Mouse (Mus musculus) small intestine, adult 2 months (tissue): ENCODE results near the gene Gdf15. TPM values are rescaled to one million over a fixed set of nuclear protein-coding genes. Genes with fewer than 3 reads are reported as not detected.

Source experiments
- H3K27ac ChIP-seq: fragments of 200-500 bp; 2 replicates; pipeline ENCODE4 v1.5.1; 2012; ENCODE audit warnings: low read depth, low read length, control low read depth, inconsistent platforms; ENCODE audit not compliant: insufficient read depth
- H3K27me3 ChIP-seq: fragments of 200-500 bp; 2 replicates; pipeline ENCODE4 v1.6.1; 2012; ENCODE audit warnings: mild to moderate bottlenecking, moderate library complexity, low read length, inconsistent platforms; ENCODE audit not compliant: control insufficient read depth, insufficient read depth
- H3K36me3 ChIP-seq: fragments of 200-500 bp; 2 replicates; pipeline ENCODE4 v1.6.1; 2012; ENCODE audit warnings: mild to moderate bottlenecking, low read length, control low read depth, inconsistent platforms; ENCODE audit not compliant: control insufficient read depth, insufficient read depth
- H3K4me1 ChIP-seq: fragments of 200-500 bp; 2 replicates; pipeline ENCODE4 v1.6.1; 2012; ENCODE audit warnings: low read length, inconsistent platforms, mixed read lengths; ENCODE audit not compliant: control insufficient read depth, insufficient read depth, insufficient read length
- H3K4me3 ChIP-seq: fragments of 200-500 bp; 2 replicates; pipeline ENCODE4 v1.5.1; 2012; ENCODE audit warnings: low read depth, mild to moderate bottlenecking, control low read depth, inconsistent platforms, low read length, moderate library complexity
- CTCF ChIP-seq: fragments of 200-500 bp; IDR thresholded peaks from 2 replicates; pipeline ENCODE4 v1.5.1; 2012; ENCODE audit warnings: low read depth, mild to moderate bottlenecking, control low read depth, inconsistent platforms, low read length, moderate library complexity, mixed read lengths; ENCODE audit not compliant: insufficient replicate concordance, insufficient read length; ENCODE audit errors: extremely low read depth
- POLR2A ChIP-seq: fragments of 200-500 bp; IDR thresholded peaks from 2 replicates; pipeline ENCODE4 v1.6.1; 2012; ENCODE audit warnings: low read depth, mild to moderate bottlenecking, control low read depth, inconsistent platforms, low read length, moderate library complexity
- WGBS: fragments of 180-500 bp; shearing (Covaris S2); methylation state at CpG from one replicate; pipeline ENCODE4 v1.1.7; 2018; 5-methylcytosine and 5-hydroxymethylcytosine counted together
- polyA plus RNA-seq: library from polyadenylated mRNA; depleted of rRNA; stranded (reverse); fragments of >200 nt; gene quantifications from 2 replicates; pipeline ENCODE4 v1.2.3, GENCODE M21; 2012

Gdf15 gene
- polyA plus RNA-seq, 1 experiment, result 6.7 TPM

- no peaks in the 10 kb centered on the region for H3K36me3 ChIP-seq
- H3K27ac ChIP-seq, result no peak overlapping the region
- H3K4me3 ChIP-seq, result no peak overlapping the region
- H3K27me3 ChIP-seq, result no peaks in the 10 kb centered on the region
- WGBS, result 67% methylated on average over 3 of the region's 3 CpGs
- peaks cover 21% of the 10 kb centered on the region for H3K4me1 ChIP-seq
- TF ChIP-seq POLR2A, result no peak
- no peak for TF ChIP-seq CTCF
Observed at GRCm38 (mm10) chr8:70664631-70665030, 32.4 kb upstream of the Gdf15 start.

DNA sequence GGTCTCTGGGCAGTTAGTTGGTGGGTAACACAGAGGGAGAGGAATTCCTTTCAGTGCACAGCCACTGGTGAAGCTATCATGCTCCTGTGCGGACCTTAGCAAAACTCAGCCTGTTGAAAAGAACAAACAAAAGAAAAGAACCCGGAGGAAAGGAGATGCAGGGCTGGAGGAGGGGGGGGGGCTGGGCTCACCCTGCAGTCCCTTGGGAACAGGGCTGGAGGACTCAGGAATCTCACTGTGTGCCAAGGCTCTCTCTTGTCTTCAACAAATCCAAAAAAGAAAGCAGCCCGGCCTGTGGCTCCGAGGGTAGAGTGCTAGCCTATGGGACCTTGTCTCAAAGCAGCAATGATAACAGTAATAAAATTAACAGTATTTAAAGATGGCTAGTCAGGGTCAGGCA, 31.4 kb upstream of the Gdf15 start:
- no peak overlapping the region for H3K27ac ChIP-seq
- no peaks in the 10 kb centered on the region for H3K36me3 ChIP-seq
- H3K4me3 ChIP-seq, result no peak overlapping the region
- H3K27me3 ChIP-seq, result no peaks in the 10 kb centered on the region
- WGBS, result 29% methylated on average over 4 of the region's 4 CpGs
- no peak for TF ChIP-seq CTCF
- TF ChIP-seq POLR2A, result no peak
- peaks cover 22% of the 10 kb centered on the region for H3K4me1 ChIP-seq

DNA sequence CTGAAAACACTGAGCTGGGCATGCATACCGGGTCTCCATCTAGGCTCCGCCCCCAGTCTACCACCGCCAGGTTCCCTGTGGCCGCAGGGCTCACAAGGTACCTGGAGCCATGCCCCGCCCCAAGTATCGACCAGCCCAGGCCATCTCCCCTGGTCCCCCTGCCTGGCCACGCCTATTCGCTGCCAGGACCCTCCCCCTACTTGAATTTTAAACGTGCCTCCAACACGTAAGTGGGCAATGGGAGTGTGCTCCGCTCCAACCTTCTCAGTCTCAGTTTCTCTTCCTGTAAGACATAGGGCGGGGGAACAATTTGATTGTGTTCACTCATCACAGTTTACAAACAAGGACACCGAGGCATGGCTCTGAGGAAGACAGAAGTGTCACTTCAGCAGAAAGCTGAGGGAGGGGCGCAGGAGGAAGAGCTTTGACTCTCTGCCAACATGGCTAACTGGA, 28.0 kb upstream of the Gdf15 start, which contains the start of gene Pgpep1:
Gene Pgpep1, minus strand, starts transcription at position 116 of the 453 bp plus-strand sequence.
- Histone ChIP-seq H3K4me3 (peak within 1 kb of the TSS; percentile 94), H3K27ac (peak within 1 kb of the TSS; percentile 94), H3K27me3 (no peaks in the 10 kb centered on the region), H3K36me3 (peaks cover 14% of the 10 kb centered on the region), H3K4me1 (peaks cover 13% of the 10 kb centered on the region)
- TF ChIP-seq CTCF, result no peak
- no peak for TF ChIP-seq POLR2A
- WGBS, result under 1% methylated on average over 14 of the region's 14 CpGs

GRCm38 (mm10) chr8:70659604-70660272, 27.5 kb upstream of the Gdf15 start:
- 2% methylated on average over 44 of the region's 44 CpGs for WGBS
- peaks cover 11% of the 10 kb centered on the region for H3K4me1 ChIP-seq
- peaks cover 17% of the 10 kb centered on the region for H3K36me3 ChIP-seq
- no peaks in the 10 kb centered on the region for H3K27me3 ChIP-seq
- TF ChIP-seq POLR2A (peak; percentile 75), CTCF (no peak)
- H3K27ac ChIP-seq, result peak overlapping the region; percentile 94
- H3K4me3 ChIP-seq, result peak overlapping the region; percentile 94

- WGBS, result 1% methylated on average over 31 of the region's 31 CpGs
- peak overlapping the region; percentile 94 for H3K27ac ChIP-seq
- TF ChIP-seq POLR2A (no peak; the same call in 1 of the 2 replicates), CTCF (no peak)
- no peaks in the 10 kb centered on the region for H3K27me3 ChIP-seq
- peak overlapping the region; percentile 94 for H3K4me3 ChIP-seq
- peaks cover 19% of the 10 kb centered on the region for H3K36me3 ChIP-seq
- H3K4me1 ChIP-seq, result peaks cover 11% of the 10 kb centered on the region
Observed at GRCm38 (mm10) chr8:70658897-70659603, 26.8 kb upstream of the Gdf15 start.

DNA sequence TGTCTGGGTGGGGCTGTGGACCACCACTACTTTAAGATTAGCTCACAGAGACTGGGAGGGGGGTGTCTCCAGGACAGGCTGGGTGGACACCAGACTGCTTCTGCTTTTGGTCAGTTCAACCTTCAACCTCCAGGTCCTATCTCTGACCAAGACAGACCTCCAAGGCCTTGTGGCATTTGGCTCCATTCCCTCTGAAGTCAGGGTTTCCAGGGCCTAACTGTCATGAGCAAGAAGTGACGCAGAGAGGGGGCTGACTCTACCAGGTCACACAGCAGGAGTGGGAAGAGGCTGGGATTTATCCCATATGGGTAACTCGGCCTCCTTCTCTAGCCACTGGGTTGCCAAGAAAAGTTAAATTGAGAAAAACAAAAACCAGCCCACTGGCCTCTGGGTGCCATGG, 25.5 kb upstream of the Gdf15 start:
- peak overlapping the region; percentile 19 for H3K4me3 ChIP-seq
- peak overlapping the region; percentile 4; the same call in 1 of the 2 replicates for H3K27ac ChIP-seq
- WGBS, result 90% methylated on average over 2 of the region's 2 CpGs

GRCm38 (mm10) chr8:70657214-70657613, 25.0 kb upstream of the Gdf15 start:
- H3K4me1 ChIP-seq, result peaks cover 14% of the 10 kb centered on the region
- 0 out of 2 replicates have a peak overlapping the region, but pooled peaks have one; percentile 4 for H3K27ac ChIP-seq
- no peaks in the 10 kb centered on the region for H3K27me3 ChIP-seq
- 0 out of 2 replicates have a peak overlapping the region, but pooled peaks have one; percentile 19 for H3K4me3 ChIP-seq
- H3K36me3 ChIP-seq, result peaks cover 24% of the 10 kb centered on the region
- 64% methylated on average over 3 of the region's 3 CpGs for WGBS
- no peak for TF ChIP-seq POLR2A
- no peak for TF ChIP-seq CTCF

More for the DNA sequence above, 25.5 kb upstream of the Gdf15 start:
- no peak for TF ChIP-seq POLR2A
- no peak for TF ChIP-seq CTCF
- Histone ChIP-seq H3K27me3 (no peaks in the 10 kb centered on the region), H3K36me3 (peaks cover 19% of the 10 kb centered on the region), H3K4me1 (peaks cover 11% of the 10 kb centered on the region)
